9 mouse cellular contexts compared by ENCODE assay signal in genomic region chr15:101859735-101860170, GRCm38 (mm10). TPM values are rescaled to one million over a fixed set of nuclear protein-coding genes. Genes with fewer than 3 reads are reported as not detected.
DNase-seq lines count a peak whose midpoint lies in the region; ATAC-seq and TF ChIP-seq lines count a peak whose summit lies in the region.
"Had no signal": no experiment of that assay in that cellular context is flagged by ENCODE, and none has a peak within 500 bp of the region (broad histone marks: within the 10 kb centered on the region; RNA-seq: fewer than 3 reads in every experiment).

No protein-coding gene starts in this region.

- peak overlapping the region; percentile 61 for H3K9ac ChIP-seq in heart, embryonic 11.5 days (ENCODE audit: low read depth, low read length)
- H3K9ac ChIP-seq in liver, embryonic 12.5 days = no peak overlapping the region
- H3K9ac ChIP-seq in midbrain, postnatal 0 days (replicated peaks; ENCODE audit: low read length, poor library complexity, severe bottlenecking) = peak overlapping the region; percentile 39

- no peak overlapping the region for H3K27ac ChIP-seq in brown adipose tissue, adult 24 weeks (replicated peaks; ENCODE audit: low read depth, low read length)
- no peak overlapping the region for H3K27ac ChIP-seq in heart, embryonic 11.5 days (ENCODE audit: low read depth, low read length)
- H3K27ac ChIP-seq in liver, embryonic 12.5 days = no peak overlapping the region
- no peak overlapping the region for H3K27ac ChIP-seq in midbrain, postnatal 0 days (ENCODE audit: low read depth, low read length)

- no peak for ATAC-seq in heart, embryonic 11.5 days (replicated peaks; ENCODE audit: insufficient number of reproducible peaks, low FRiP score, low TSS enrichment)
- no peak for ATAC-seq in liver, embryonic 12.5 days
- ATAC-seq in midbrain, postnatal 0 days (ENCODE audit: low FRiP score) = peak; percentile 44; the same call in 1 of the 2 replicates

- peaks cover 38% of the 10 kb centered on the region for H3K27me3 ChIP-seq in heart, embryonic 11.5 days (ENCODE audit: control insufficient read depth, insufficient read depth, low read length)
- peaks cover 56% of the 10 kb centered on the region for H3K27me3 ChIP-seq in liver, embryonic 12.5 days (replicated peaks)
- peaks cover 4% of the 10 kb centered on the region for H3K27me3 ChIP-seq in midbrain, postnatal 0 days (ENCODE audit: insufficient read depth, low read length)

- H3K4me1 ChIP-seq in brown adipose tissue, adult 24 weeks (ENCODE audit: control insufficient read depth, insufficient read depth, insufficient read length, low read length) = 0 out of 2 replicates have a peak, but pooled peaks cover 3% of the 10 kb centered on the region
- peaks cover 5% of the 10 kb centered on the region; the same call in 1 of the 2 replicates for H3K4me1 ChIP-seq in heart, embryonic 11.5 days (ENCODE audit: control insufficient read depth, insufficient read depth, low read length)
- H3K4me1 ChIP-seq in liver, embryonic 12.5 days = no peaks in the 10 kb centered on the region
- H3K4me1 ChIP-seq in midbrain, postnatal 0 days (ENCODE audit: insufficient read depth, low read length) = no peaks in the 10 kb centered on the region

- peak overlapping the region; percentile 49 for H3K4me3 ChIP-seq in brown adipose tissue, adult 24 weeks (ENCODE audit: insufficient read depth, low read depth, low read length)
- peak overlapping the region; percentile 46 for H3K4me3 ChIP-seq in heart, embryonic 11.5 days (ENCODE audit: low read depth, low read length)
- peak overlapping the region; percentile 38 for H3K4me3 ChIP-seq in liver, embryonic 12.5 days
- peak overlapping the region; percentile 41 for H3K4me3 ChIP-seq in midbrain, postnatal 0 days (ENCODE audit: low read depth, low read length)

- no peaks in the 10 kb centered on the region for H3K9me3 ChIP-seq in heart, embryonic 11.5 days (replicated peaks; ENCODE audit: control insufficient read depth, low read length)
- no peaks in the 10 kb centered on the region for H3K9me3 ChIP-seq in liver, embryonic 12.5 days (replicated peaks)
- no peaks in the 10 kb centered on the region for H3K9me3 ChIP-seq in midbrain, postnatal 0 days (ENCODE audit: low read length)

- WGBS in heart, embryonic 11.5 days (ENCODE audit: insufficient replicate concordance) = under 1% methylated on average over 33 of the region's 33 CpGs
- 1% methylated on average over 20 of the region's 33 CpGs for WGBS in liver, embryonic 12.5 days (ENCODE audit: insufficient replicate concordance)
- under 1% methylated on average over 33 of the region's 33 CpGs for WGBS in midbrain, postnatal 0 days

- no peaks in the 10 kb centered on the region for H3K36me3 ChIP-seq in heart, embryonic 11.5 days (ENCODE audit: control insufficient read depth, insufficient read depth, low read length)
- no peaks in the 10 kb centered on the region for H3K36me3 ChIP-seq in liver, embryonic 12.5 days
- no peaks in the 10 kb centered on the region for H3K36me3 ChIP-seq in midbrain, postnatal 0 days (ENCODE audit: insufficient read depth, low read length)

- H3K4me2 ChIP-seq in heart, embryonic 11.5 days = peak overlapping the region; percentile 86
- H3K4me2 ChIP-seq in liver, embryonic 12.5 days = peak overlapping the region; percentile 63
- H3K4me2 ChIP-seq in midbrain, postnatal 0 days (ENCODE audit: low read depth, low read length, poor library complexity, severe bottlenecking) = peak overlapping the region; percentile 90

- no peak; the same call in 1 of the 2 replicates for TF ChIP-seq CTCF in midbrain, postnatal 0 days (IDR thresholded peaks at IDR 0.05)

- peak; percentile 15 to 29 for DNase-seq in cerebellum, postnatal 36 days
- DNase-seq in cerebellum, adult 11-12 months = no peak
- peak; percentile 17 to 24 for DNase-seq in kidney, adult 8-10 months
- DNase-seq in midbrain, postnatal 0 days (ENCODE audit: low spot score) = peak; percentile 24
- peak; percentile 29 for DNase-seq in thymus, postnatal 14 days

RNA-seq across cellular contexts. Expression of gene Krt1, which starts 9.2 kb away (rescaled TPM):
- 0.63 TPM in 1 of 2 replicates, not detected in the other for polyA plus RNA-seq in brown adipose tissue, adult 24 weeks (2012; ENCODE audit: insufficient read depth, insufficient read length, missing spikeins)
- 0.31 and 0.87 TPM in 2 replicates for polyA plus RNA-seq in heart, embryonic 11.5 days (2014; fragmentation: Nextera tagmentation; extraction: Ambion mirVana)
- polyA plus RNA-seq in liver, embryonic 12.5 days (2016; fragmentation: Nextera tagmentation; extraction: Ambion mirVana) = 0.06 and 0.38 TPM in 2 replicates
- 18.3 and 45.5 TPM in 2 replicates for total RNA-seq in midbrain, postnatal 0 days (2014; rRNA removed)
- polyA plus RNA-seq in midbrain, postnatal 0 days (2015; fragmentation: Nextera tagmentation; extraction: Ambion mirVana) = 20.0 and 22.7 TPM in 2 replicates

RNA-seq across cellular contexts. Expression of gene Krt77, which starts 9.8 kb away (rescaled TPM):
- polyA plus RNA-seq in brown adipose tissue, adult 24 weeks (2012; ENCODE audit: insufficient read depth, insufficient read length, missing spikeins) = 1.1 and 2.2 TPM in 2 replicates
- polyA plus RNA-seq in heart, embryonic 11.5 days (2014; fragmentation: Nextera tagmentation; extraction: Ambion mirVana) = not detected in 2 replicates
- polyA plus RNA-seq in liver, embryonic 12.5 days (2016; fragmentation: Nextera tagmentation; extraction: Ambion mirVana) = not detected in 2 replicates
- 1.2 and 1.4 TPM in 2 replicates for total RNA-seq in midbrain, postnatal 0 days (2014; rRNA removed)
- 1.5 and 1.6 TPM in 2 replicates for polyA plus RNA-seq in midbrain, postnatal 0 days (2015; fragmentation: Nextera tagmentation; extraction: Ambion mirVana)

RNA-seq across cellular contexts. Expression of gene Krt76, which starts 33.0 kb away (rescaled TPM):
- polyA plus RNA-seq in brown adipose tissue, adult 24 weeks (2012; ENCODE audit: insufficient read depth, insufficient read length, missing spikeins) = not detected in 2 replicates
- polyA plus RNA-seq in heart, embryonic 11.5 days (2014; fragmentation: Nextera tagmentation; extraction: Ambion mirVana) = not detected in 2 replicates
- polyA plus RNA-seq in liver, embryonic 12.5 days (2016; fragmentation: Nextera tagmentation; extraction: Ambion mirVana) = not detected in 2 replicates
- total RNA-seq in midbrain, postnatal 0 days (2014; rRNA removed) = not detected in 2 replicates
- polyA plus RNA-seq in midbrain, postnatal 0 days (2015; fragmentation: Nextera tagmentation; extraction: Ambion mirVana) = not detected in 2 replicates
- total RNA-seq: layer of hippocampus, postnatal 14 days had no signal

RNA-seq across cellular contexts. Expression of gene Krt2, which starts 41.8 kb away (rescaled TPM):
- not detected in 2 replicates for polyA plus RNA-seq in brown adipose tissue, adult 24 weeks (2012; ENCODE audit: insufficient read depth, insufficient read length, missing spikeins)
- polyA plus RNA-seq in heart, embryonic 11.5 days (2014; fragmentation: Nextera tagmentation; extraction: Ambion mirVana) = not detected in 2 replicates
- polyA plus RNA-seq in liver, embryonic 12.5 days (2016; fragmentation: Nextera tagmentation; extraction: Ambion mirVana) = not detected in 2 replicates
- total RNA-seq in midbrain, postnatal 0 days (2014; rRNA removed) = not detected in 2 replicates
- 0.12 TPM in 1 of 2 replicates, not detected in the other for polyA plus RNA-seq in midbrain, postnatal 0 days (2015; fragmentation: Nextera tagmentation; extraction: Ambion mirVana)

RNA-seq across cellular contexts. Expression of gene Krt73, which starts 57.6 kb away (rescaled TPM):
- not detected in 2 replicates for polyA plus RNA-seq in brown adipose tissue, adult 24 weeks (2012; ENCODE audit: insufficient read depth, insufficient read length, missing spikeins)
- polyA plus RNA-seq in heart, embryonic 11.5 days (2014; fragmentation: Nextera tagmentation; extraction: Ambion mirVana) = not detected in 2 replicates
- polyA plus RNA-seq in liver, embryonic 12.5 days (2016; fragmentation: Nextera tagmentation; extraction: Ambion mirVana) = not detected in 2 replicates
- total RNA-seq in midbrain, postnatal 0 days (2014; rRNA removed) = 1.3 TPM in 1 of 2 replicates, not detected in the other
- 0.36 and 0.39 TPM in 2 replicates for polyA plus RNA-seq in midbrain, postnatal 0 days (2015; fragmentation: Nextera tagmentation; extraction: Ambion mirVana)

Comparison
In these comparisons a context has a peak if more than half of its experiments do, and no peak if none do; other contexts are left out.
1. RNA of gene Krt1, which starts 9.2 kb away (polyA plus RNA-seq): 20.0 to 22.7 TPM in midbrain, postnatal 0 days; 0.31 to 0.87 TPM in heart, embryonic 11.5 days, 0.63 TPM in brown adipose tissue, adult 24 weeks and 0.06 to 0.38 TPM in liver, embryonic 12.5 days; every median in the first group is over 10 times any median in the second.
2. Peak in every context shown above with its lines, with median percentiles within 50 percentile points of each other: H3K4me3 ChIP-seq and H3K4me2 ChIP-seq.